Mouse (Mus musculus): ENCODE results near the gene Arhgef40. TPM values are rescaled to one million over a fixed set of nuclear protein-coding genes. Genes with fewer than 3 reads are reported as not detected.

Arhgef40 gene
- polyA plus RNA-seq, 1 experiment from 2014 or later = 12.5 TPM

- no peak for ATAC-seq (ENCODE audit: low read depth)
- H3K4me3 ChIP-seq (ENCODE audit: low read depth, low read length) = no peak overlapping the region
- WGBS (ENCODE audit: insufficient replicate concordance) = 43% methylated on average over 3 of the region's 3 CpGs
These were observed 5.3 kb upstream of the Arhgef40 start for GRCm38 (mm10) chr14:51979252-51979651.

DNA sequence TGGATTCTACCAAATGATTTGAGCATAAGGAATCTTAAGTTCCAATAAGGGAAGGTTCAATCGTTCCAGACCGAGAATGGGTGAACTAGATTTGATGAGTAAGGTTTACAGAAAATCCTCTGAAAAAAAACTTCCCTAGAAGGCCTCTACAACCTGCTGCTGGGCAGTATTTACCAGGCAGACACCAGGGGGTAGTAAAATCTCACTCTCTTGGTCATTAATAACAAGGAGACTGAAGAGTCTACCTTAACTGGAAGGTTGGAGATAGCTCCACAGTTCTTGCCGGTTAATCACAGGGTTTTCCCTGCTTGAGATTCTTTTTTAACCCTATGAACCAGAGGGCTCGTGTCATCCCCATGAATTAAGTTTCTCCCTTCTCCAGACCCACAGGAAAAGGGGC lies 1.3 kb upstream of the Arhgef40 start:
- H3K27ac ChIP-seq (ENCODE audit: low read length) = no peak overlapping the region
- no peaks in the 10 kb centered on the region for H3K9me3 ChIP-seq (replicated peaks; ENCODE audit: control insufficient read depth, low read length)
- no peaks in the 10 kb centered on the region for H3K36me3 ChIP-seq (ENCODE audit: control insufficient read depth, insufficient read depth)
- H3K27me3 ChIP-seq (ENCODE audit: control insufficient read depth, insufficient read depth, low read depth, low read length) = no peaks in the 10 kb centered on the region
- peaks cover 36% of the 10 kb centered on the region for H3K4me1 ChIP-seq (ENCODE audit: control insufficient read depth, low read depth, low read length)
- no peak overlapping the region for H3K9ac ChIP-seq (ENCODE audit: low read depth, low read length)
- no peak overlapping the region for H3K4me2 ChIP-seq (ENCODE audit: low read depth, low read length)
- H3K4me3 ChIP-seq (ENCODE audit: low read depth, low read length) = no peak overlapping the region
- no peak for ATAC-seq (ENCODE audit: low read depth)
- 61% methylated on average over 4 of the region's 4 CpGs for WGBS (ENCODE audit: insufficient replicate concordance)

More at GRCm38 (mm10) chr14:51979252-51979651, 5.3 kb upstream of the Arhgef40 start:
- H3K27ac ChIP-seq (ENCODE audit: low read length) = no peak overlapping the region
- H3K9me3 ChIP-seq (replicated peaks; ENCODE audit: control insufficient read depth, low read length) = no peaks in the 10 kb centered on the region
- H3K4me2 ChIP-seq (ENCODE audit: low read depth, low read length) = no peak overlapping the region
- H3K9ac ChIP-seq (ENCODE audit: low read depth, low read length) = no peak overlapping the region
- peaks cover 4% of the 10 kb centered on the region for H3K4me1 ChIP-seq (ENCODE audit: control insufficient read depth, low read depth, low read length)
- no peaks in the 10 kb centered on the region for H3K27me3 ChIP-seq (ENCODE audit: control insufficient read depth, insufficient read depth, low read depth, low read length)
- H3K36me3 ChIP-seq (ENCODE audit: control insufficient read depth, insufficient read depth) = no peaks in the 10 kb centered on the region

GRCm38 (mm10) chr14:51983855-51984246 lies 668 bp upstream of the Arhgef40 start:
- Histone ChIP-seq H3K27me3 (ENCODE audit: control insufficient read depth, insufficient read depth, low read depth, low read length) (no peaks in the 10 kb centered on the region), H3K9me3 (replicated peaks; ENCODE audit: control insufficient read depth, low read length) (no peaks in the 10 kb centered on the region), H3K4me2 (ENCODE audit: low read depth, low read length) (peak overlapping the region; percentile 98), H3K4me1 (ENCODE audit: control insufficient read depth, low read depth, low read length) (peaks cover 36% of the 10 kb centered on the region), H3K9ac (ENCODE audit: low read depth, low read length) (peak overlapping the region; percentile 74), H3K27ac (ENCODE audit: low read length) (no peak overlapping the region), H3K4me3 (ENCODE audit: low read depth, low read length) (peak overlapping the region; percentile 71; the same call in 1 of the 2 replicates), H3K36me3 (ENCODE audit: control insufficient read depth, insufficient read depth) (no peaks in the 10 kb centered on the region)
- WGBS (ENCODE audit: insufficient replicate concordance) = 14% methylated on average over 10 of the region's 10 CpGs
- ATAC-seq (ENCODE audit: low read depth) = no peak

DNA sequence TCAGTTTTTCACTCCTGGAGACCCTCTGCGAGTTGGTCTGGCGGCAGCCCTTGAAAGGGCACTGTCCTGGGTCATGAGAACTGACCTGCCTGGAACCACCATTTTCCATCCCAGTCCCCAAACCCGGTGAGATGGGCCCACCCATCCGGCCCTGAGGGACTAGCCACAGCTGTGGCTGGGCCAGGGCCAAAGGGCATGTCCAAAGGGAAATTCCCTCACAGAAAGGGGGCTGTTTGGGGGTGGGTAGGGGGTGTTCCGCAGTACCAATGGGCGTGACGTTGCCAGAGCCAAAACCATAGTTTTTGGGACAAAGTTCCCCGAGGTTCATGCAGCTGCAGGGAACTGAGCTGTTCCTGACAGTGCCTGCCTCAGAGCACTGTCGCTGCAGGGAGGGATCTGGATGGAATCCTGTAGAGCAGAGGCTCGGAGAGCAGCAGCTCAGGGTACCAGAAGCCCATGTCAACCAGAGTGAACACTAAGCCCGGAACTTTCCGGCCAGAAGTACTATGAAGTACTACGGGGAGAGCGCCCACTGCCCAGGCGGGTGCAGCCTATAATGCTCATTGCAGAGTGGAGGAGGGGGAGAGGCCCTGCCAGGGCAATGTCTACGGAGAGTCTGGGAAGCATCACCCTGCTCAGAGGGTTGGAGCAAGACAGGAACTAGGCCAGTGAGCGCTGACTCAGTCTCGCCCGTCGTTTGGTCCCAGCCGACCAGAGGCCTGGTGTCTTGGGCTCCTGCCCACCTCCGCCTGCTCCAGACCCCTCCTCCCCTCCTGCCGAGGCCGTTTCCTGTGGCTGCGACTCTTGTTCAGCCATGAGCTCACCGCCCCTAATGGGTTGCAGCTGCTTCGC lies 1.0 kb downstream of the Arhgef40 start:
- 2% methylated on average over 27 of the region's 27 CpGs for WGBS (ENCODE audit: insufficient replicate concordance)
- no peaks in the 10 kb centered on the region for H3K27me3 ChIP-seq (ENCODE audit: control insufficient read depth, insufficient read depth, low read depth, low read length)
- H3K9me3 ChIP-seq (replicated peaks; ENCODE audit: control insufficient read depth, low read length) = no peaks in the 10 kb centered on the region
- H3K9ac ChIP-seq (ENCODE audit: low read depth, low read length) = peak overlapping the region; percentile 74
- H3K27ac ChIP-seq (ENCODE audit: low read length) = peak overlapping the region; percentile 75
- peak overlapping the region; percentile 98 for H3K4me2 ChIP-seq (ENCODE audit: low read depth, low read length)
- peaks cover 36% of the 10 kb centered on the region for H3K4me1 ChIP-seq (ENCODE audit: control insufficient read depth, low read depth, low read length)
- ATAC-seq (ENCODE audit: low read depth) = peak; percentile 43
- H3K36me3 ChIP-seq (ENCODE audit: control insufficient read depth, insufficient read depth) = no peaks in the 10 kb centered on the region
- peak overlapping the region; percentile 71 for H3K4me3 ChIP-seq (ENCODE audit: low read depth, low read length)

DNA sequence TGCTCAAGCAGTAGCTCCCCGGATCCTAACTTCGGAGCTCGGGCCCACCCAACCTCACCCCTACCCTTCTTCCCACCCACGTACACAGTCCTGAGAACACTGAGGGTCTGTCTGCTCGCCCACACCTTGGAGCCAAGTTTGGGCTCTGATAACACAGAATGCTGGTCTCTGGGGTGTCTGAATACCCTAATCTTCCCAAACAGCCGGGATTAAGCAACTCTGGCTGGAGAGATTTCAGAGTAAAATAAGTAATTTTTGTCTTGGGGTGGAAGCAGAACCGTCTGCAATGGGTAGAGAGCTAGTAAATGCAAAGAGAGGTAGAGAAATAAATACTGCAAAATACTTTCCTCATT lies 1.6 kb downstream of the Arhgef40 start:
- 3% methylated on average over 7 of the region's 7 CpGs for whole genome bisulfite sequencing (ENCODE audit: insufficient replicate concordance)
- H3K4me1 ChIP-seq (ENCODE audit: control insufficient read depth, low read depth, low read length) = peaks cover 36% of the 10 kb centered on the region
- no peaks in the 10 kb centered on the region for H3K36me3 ChIP-seq (ENCODE audit: control insufficient read depth, insufficient read depth)
- H3K9ac ChIP-seq (ENCODE audit: low read depth, low read length) = peak overlapping the region; percentile 74; the same call in 1 of the 2 replicates
- peak overlapping the region; percentile 71 for H3K4me3 ChIP-seq (ENCODE audit: low read depth, low read length)
- H3K27me3 ChIP-seq (ENCODE audit: control insufficient read depth, insufficient read depth, low read depth, low read length) = no peaks in the 10 kb centered on the region
- H3K4me2 ChIP-seq (ENCODE audit: low read depth, low read length) = peak overlapping the region; percentile 98
- H3K27ac ChIP-seq (ENCODE audit: low read length) = peak overlapping the region; percentile 75
- H3K9me3 ChIP-seq (replicated peaks; ENCODE audit: control insufficient read depth, low read length) = no peaks in the 10 kb centered on the region
- peak; percentile 53 for ATAC-seq (ENCODE audit: low read depth)

GRCm38 (mm10) chr14:51987177-51987576 lies 2.7 kb downstream of the Arhgef40 start:
- peak; percentile 56 for ATAC-seq (ENCODE audit: low read depth)
- no peak overlapping the region for H3K9ac ChIP-seq (ENCODE audit: low read depth, low read length)
- H3K4me3 ChIP-seq (ENCODE audit: low read depth, low read length) = no peak overlapping the region

DNA sequence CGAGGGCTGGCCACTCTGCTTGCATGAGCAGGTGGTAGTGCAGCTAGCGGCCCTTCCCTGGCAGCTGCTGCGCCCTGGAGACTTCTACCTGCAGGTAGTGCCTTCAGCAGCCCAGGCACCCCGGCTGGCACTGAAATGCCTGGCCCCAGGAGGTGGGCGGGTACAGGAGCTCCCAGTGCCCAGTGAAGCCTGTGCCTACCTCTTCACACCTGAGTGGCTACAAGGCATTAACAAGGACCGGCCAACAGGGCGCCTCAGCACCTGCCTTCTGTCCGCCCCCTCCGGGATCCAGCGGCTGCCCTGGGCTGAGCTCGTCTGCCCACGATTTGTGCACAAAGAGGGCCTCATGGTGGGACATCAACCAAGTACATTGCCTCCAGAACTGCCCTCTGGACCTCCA lies 4.2 kb downstream of the Arhgef40 start:
- no peaks in the 10 kb centered on the region for H3K27me3 ChIP-seq (ENCODE audit: control insufficient read depth, insufficient read depth, low read depth, low read length)
- no peak for ATAC-seq (ENCODE audit: low read depth)
- H3K4me2 ChIP-seq (ENCODE audit: low read depth, low read length) = no peak overlapping the region
- H3K27ac ChIP-seq (ENCODE audit: low read length) = no peak overlapping the region
- H3K9me3 ChIP-seq (replicated peaks; ENCODE audit: control insufficient read depth, low read length) = no peaks in the 10 kb centered on the region
- WGBS (ENCODE audit: insufficient replicate concordance) = 80% methylated on average over 12 of the region's 12 CpGs
- H3K4me1 ChIP-seq (ENCODE audit: control insufficient read depth, low read depth, low read length) = peaks cover 36% of the 10 kb centered on the region
- no peak overlapping the region for H3K9ac ChIP-seq (ENCODE audit: low read depth, low read length)
- no peaks in the 10 kb centered on the region; the same call in 1 of the 2 replicates for H3K36me3 ChIP-seq (ENCODE audit: control insufficient read depth, insufficient read depth)
- H3K4me3 ChIP-seq (ENCODE audit: low read depth, low read length) = no peak overlapping the region

More at GRCm38 (mm10) chr14:51987177-51987576, 2.7 kb downstream of the Arhgef40 start:
- Histone ChIP-seq H3K9me3 (replicated peaks; ENCODE audit: control insufficient read depth, low read length) (no peaks in the 10 kb centered on the region), H3K27me3 (ENCODE audit: control insufficient read depth, insufficient read depth, low read depth, low read length) (no peaks in the 10 kb centered on the region), H3K4me2 (ENCODE audit: low read depth, low read length) (peak overlapping the region; percentile 37), H3K36me3 (ENCODE audit: control insufficient read depth, insufficient read depth) (no peaks in the 10 kb centered on the region; the same call in 1 of the 2 replicates), H3K4me1 (ENCODE audit: control insufficient read depth, low read depth, low read length) (peaks cover 36% of the 10 kb centered on the region), H3K27ac (ENCODE audit: low read length) (peak overlapping the region; percentile 58)
- WGBS (ENCODE audit: insufficient replicate concordance) = 41% methylated on average over 6 of the region's 6 CpGs

GRCm38 (mm10) chr14:51989461-51989970 lies 5.0 kb downstream of the Arhgef40 start:
- peaks cover 30% of the 10 kb centered on the region for H3K4me1 ChIP-seq (ENCODE audit: control insufficient read depth, low read depth, low read length)
- no peaks in the 10 kb centered on the region for H3K27me3 ChIP-seq (ENCODE audit: control insufficient read depth, insufficient read depth, low read depth, low read length)
- no peak overlapping the region for H3K9ac ChIP-seq (ENCODE audit: low read depth, low read length)
- H3K36me3 ChIP-seq (ENCODE audit: control insufficient read depth, insufficient read depth) = no peaks in the 10 kb centered on the region; the same call in 1 of the 2 replicates
- no peaks in the 10 kb centered on the region for H3K9me3 ChIP-seq (replicated peaks; ENCODE audit: control insufficient read depth, low read length)
- 33% methylated on average over 12 of the region's 12 CpGs for WGBS (ENCODE audit: insufficient replicate concordance)
- H3K4me2 ChIP-seq (ENCODE audit: low read depth, low read length) = no peak overlapping the region; the same call in 1 of the 2 replicates
- H3K4me3 ChIP-seq (ENCODE audit: low read depth, low read length) = no peak overlapping the region
- ATAC-seq (ENCODE audit: low read depth) = no peak
- H3K27ac ChIP-seq (ENCODE audit: low read length) = no peak overlapping the region

GRCm38 (mm10) chr14:51994453-51994852 lies 9.9 kb downstream of the Arhgef40 start:
- ATAC-seq (ENCODE audit: low read depth) = no peak
- WGBS (ENCODE audit: insufficient replicate concordance) = 64% methylated on average over 4 of the region's 4 CpGs
- Histone ChIP-seq H3K4me2 (ENCODE audit: low read depth, low read length) (no peak overlapping the region), H3K9ac (ENCODE audit: low read depth, low read length) (no peak overlapping the region), H3K36me3 (ENCODE audit: control insufficient read depth, insufficient read depth) (no peaks in the 10 kb centered on the region; the same call in 1 of the 2 replicates), H3K27me3 (ENCODE audit: control insufficient read depth, insufficient read depth, low read depth, low read length) (no peaks in the 10 kb centered on the region), H3K27ac (ENCODE audit: low read length) (no peak overlapping the region), H3K9me3 (replicated peaks; ENCODE audit: control insufficient read depth, low read length) (no peaks in the 10 kb centered on the region), H3K4me1 (ENCODE audit: control insufficient read depth, low read depth, low read length) (peaks cover 3% of the 10 kb centered on the region; the same call in 1 of the 2 replicates), H3K4me3 (ENCODE audit: low read depth, low read length) (no peak overlapping the region)
